Mouse (Mus musculus) forebrain, embryonic 15.5 days (tissue): ENCODE measurements around the gene Irf6. TPM values are rescaled to one million over a fixed set of nuclear protein-coding genes. Genes with fewer than 3 reads are reported as not detected.

Experiments used
- ATAC-seq: fragments of 200-750 bp; cut with Nextera tagmentation; replicated peaks from 2 replicates; pipeline ENCODE4 v1.8.0; 2017; ENCODE audit warnings: mild to moderate bottlenecking, moderate TSS enrichment, moderate library complexity
- H3K27ac ChIP-seq: fragments of 300-500 bp; sonication (generic); replicated peaks from 2 replicates; pipeline ENCODE4 v1.5.1; 2015; ENCODE audit warnings: mild to moderate bottlenecking, inconsistent platforms
- H3K27me3 ChIP-seq: fragments of 300-500 bp; sonication (generic); 2 replicates; pipeline ENCODE4 v1.6.1; 2015; ENCODE audit warnings: inconsistent platforms
- H3K36me3 ChIP-seq: fragments of 300-500 bp; sonication (generic); 2 replicates; pipeline ENCODE4 v1.6.1; 2015; ENCODE audit warnings: mild to moderate bottlenecking, inconsistent platforms
- H3K4me1 ChIP-seq: fragments of 300-500 bp; sonication (generic); 2 replicates; pipeline ENCODE4 v1.6.1; 2015; ENCODE audit warnings: inconsistent platforms
- H3K4me2 ChIP-seq: fragments of 300-500 bp; sonication (generic); replicated peaks from 2 replicates; pipeline ENCODE4 v1.6.1; 2015; ENCODE audit warnings: mild to moderate bottlenecking, inconsistent platforms
- H3K4me3 ChIP-seq: fragments of 300-500 bp; sonication (generic); 2 replicates; pipeline ENCODE4 v1.5.1; 2015; ENCODE audit warnings: mild to moderate bottlenecking, inconsistent platforms
- H3K9ac ChIP-seq: fragments of 300-500 bp; sonication (generic); replicated peaks from 2 replicates; pipeline ENCODE4 v1.6.1; 2015; ENCODE audit warnings: mild to moderate bottlenecking, inconsistent platforms
- H3K9me3 ChIP-seq: fragments of 300-500 bp; sonication (generic); 2 replicates; pipeline ENCODE4 v1.6.1; 2016; ENCODE audit warnings: inconsistent platforms
- WGBS: fragments of 180-500 bp; shearing (Covaris S2); methylation state at CpG from one replicate; pipeline ENCODE4 v1.1.7; 2015; ENCODE audit warnings: mixed read lengths; 5-methylcytosine and 5-hydroxymethylcytosine counted together
- polyA plus RNA-seq: library from polyadenylated mRNA; unstranded; fragments of >200 nt; fragmentation: Nextera tagmentation; extraction: Ambion mirVana; gene quantifications from 2 replicates; pipeline ENCODE4 v1.2.1, GENCODE M21; 2015

Irf6 gene
- polyA plus RNA-seq, 1 experiment from 2014 or later: 0.52 TPM

DNA sequence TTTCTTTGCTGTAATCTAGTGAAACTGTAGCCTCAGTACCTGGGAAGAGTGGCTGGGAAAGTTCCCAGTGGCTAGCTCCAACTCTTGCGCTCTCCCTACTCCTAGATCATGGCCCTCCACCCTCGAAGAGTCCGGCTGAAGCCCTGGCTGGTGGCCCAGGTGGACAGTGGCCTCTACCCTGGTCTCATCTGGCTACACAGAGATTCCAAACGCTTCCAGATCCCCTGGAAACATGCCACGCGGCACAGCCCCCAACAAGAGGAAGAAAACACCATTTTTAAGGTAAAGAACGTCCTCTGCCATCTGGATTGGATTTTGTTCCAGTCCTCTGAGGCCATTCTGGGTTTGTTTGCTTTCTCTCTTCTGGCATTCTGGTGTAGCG, 4.2 kb downstream of the Irf6 start:
- Histone ChIP-seq H3K36me3 (no peaks in the 10 kb centered on the region), H3K4me3 (no peak overlapping the region), H3K9me3 (no peaks in the 10 kb centered on the region), H3K4me1 (peaks cover 11% of the 10 kb centered on the region; the same call in 1 of the 2 replicates), H3K27ac (no peak overlapping the region), H3K4me2 (no peak overlapping the region), H3K9ac (no peak overlapping the region), H3K27me3 (peaks cover 23% of the 10 kb centered on the region)
- ATAC-seq: no peak
- WGBS: 78% methylated on average over 8 of the region's 8 CpGs

GRCm38 (mm10) chr1:193159163-193159562, 6.3 kb downstream of the Irf6 start:
- WGBS: 79% methylated on average over 3 of the region's 3 CpGs
- H3K36me3 ChIP-seq: no peaks in the 10 kb centered on the region
- no peak overlapping the region for H3K27ac ChIP-seq
- H3K9ac ChIP-seq: no peak overlapping the region
- H3K27me3 ChIP-seq: peaks cover 8% of the 10 kb centered on the region
- no peak overlapping the region for H3K4me3 ChIP-seq
- H3K4me2 ChIP-seq: no peak overlapping the region
- H3K9me3 ChIP-seq: no peaks in the 10 kb centered on the region
- peaks cover 4% of the 10 kb centered on the region; the same call in 1 of the 2 replicates for H3K4me1 ChIP-seq
- ATAC-seq: no peak

DNA sequence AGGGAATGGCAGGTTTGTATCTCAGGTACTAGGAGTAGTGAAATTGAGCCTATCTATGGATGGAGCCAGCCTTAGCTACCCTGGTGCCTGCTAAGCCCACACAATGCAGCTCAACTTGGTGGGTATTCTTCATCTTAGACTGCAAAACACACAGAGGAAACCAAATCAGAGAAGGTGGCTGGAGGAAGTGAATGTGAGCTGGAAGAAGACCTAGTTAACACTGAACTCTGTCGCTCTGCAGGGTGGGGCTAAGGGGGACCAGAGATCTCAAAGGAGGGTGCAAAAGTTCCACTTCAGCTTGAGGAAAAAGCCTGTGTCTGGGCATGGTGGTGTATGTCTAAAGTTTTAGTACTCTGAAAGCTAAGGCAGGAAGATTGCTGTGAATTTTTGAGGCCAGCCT, 6.7 kb downstream of the Irf6 start:
- Histone ChIP-seq H3K4me1 (peaks cover 4% of the 10 kb centered on the region; the same call in 1 of the 2 replicates), H3K36me3 (no peaks in the 10 kb centered on the region), H3K4me2 (no peak overlapping the region), H3K27ac (no peak overlapping the region), H3K9ac (no peak overlapping the region), H3K27me3 (peaks cover 3% of the 10 kb centered on the region; the same call in 1 of the 2 replicates), H3K4me3 (no peak overlapping the region), H3K9me3 (no peaks in the 10 kb centered on the region)
- WGBS: 57% methylated on average over 1 of the region's 1 CpGs
- no peak for ATAC-seq

DNA sequence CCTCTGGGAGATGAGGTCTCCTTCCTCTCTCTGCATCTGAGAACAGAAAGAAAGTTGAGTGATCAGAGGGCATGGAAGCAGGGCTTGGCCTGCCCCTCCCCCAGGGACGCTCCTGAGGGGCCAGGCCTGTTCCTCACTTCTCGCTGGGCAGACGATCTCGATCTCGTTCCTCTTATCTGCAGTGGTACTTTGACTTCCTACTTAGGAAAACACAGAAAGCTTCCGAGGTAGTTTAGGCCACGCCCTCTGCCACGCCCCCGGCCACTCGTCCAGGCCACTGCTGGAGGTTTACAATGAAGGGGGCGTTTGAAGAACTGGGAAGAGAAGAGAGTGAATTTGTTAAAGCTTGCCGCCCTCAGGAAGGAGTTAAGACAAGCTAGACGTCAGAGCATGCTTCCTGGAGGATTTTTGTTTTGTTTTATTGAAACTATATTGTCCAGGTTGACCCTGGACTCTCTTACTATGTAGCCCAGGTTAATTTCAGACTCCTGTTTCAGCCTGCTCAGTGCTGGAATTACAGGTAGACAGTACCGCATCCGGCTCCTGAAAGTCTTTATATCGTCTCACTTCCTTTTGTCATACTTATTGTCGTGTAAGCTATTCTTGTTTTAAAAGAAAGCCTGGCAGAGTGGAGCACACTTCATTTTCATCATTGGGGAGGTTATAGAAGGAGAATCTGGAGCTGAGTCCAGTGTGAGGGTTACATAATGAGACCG, 7.6 kb downstream of the Irf6 start:
- H3K4me2 ChIP-seq: peak overlapping the region; percentile 31
- ATAC-seq: no peak
- H3K9me3 ChIP-seq: no peaks in the 10 kb centered on the region
- no peak overlapping the region for H3K27ac ChIP-seq
- peaks cover 4% of the 10 kb centered on the region; the same call in 1 of the 2 replicates for H3K4me1 ChIP-seq
- H3K27me3 ChIP-seq: no peaks in the 10 kb centered on the region
- no peaks in the 10 kb centered on the region for H3K36me3 ChIP-seq
- 13% methylated on average over 18 of the region's 18 CpGs for WGBS
- no peak overlapping the region for H3K4me3 ChIP-seq
- H3K9ac ChIP-seq: no peak overlapping the region

GRCm38 (mm10) chr1:193167746-193168145, 14.8 kb downstream of the Irf6 start, which contains the start of gene A130010J15Rik:
Gene A130010J15Rik, plus strand, starts transcription at chr1:193168046.
- no peak for ATAC-seq
- WGBS: 91% methylated on average over 3 of the region's 3 CpGs

GRCm38 (mm10) chr1:193169228-193169627, 16.3 kb downstream of the Irf6 start:
- Histone ChIP-seq H3K4me1 (peaks cover 23% of the 10 kb centered on the region), H3K4me3 (no peak overlapping the region), H3K27ac (no peak overlapping the region), H3K4me2 (no peak overlapping the region), H3K9ac (no peak overlapping the region), H3K9me3 (no peaks in the 10 kb centered on the region), H3K27me3 (no peaks in the 10 kb centered on the region), H3K36me3 (no peaks in the 10 kb centered on the region)
- ATAC-seq: no peak
- 93% methylated on average over 7 of the region's 7 CpGs for WGBS

More at GRCm38 (mm10) chr1:193167746-193168145, 14.8 kb downstream of the Irf6 start, which contains the start of gene A130010J15Rik:
- Histone ChIP-seq H3K4me1 (peaks cover 17% of the 10 kb centered on the region), H3K27ac (no peak within 1 kb of the TSS), H3K4me3 (no peak within 1 kb of the TSS), H3K27me3 (no peaks in the 10 kb centered on the region), H3K36me3 (no peaks in the 10 kb centered on the region), H3K9ac (no peak within 1 kb of the TSS), H3K9me3 (no peaks in the 10 kb centered on the region), H3K4me2 (no peak within 1 kb of the TSS)

GRCm38 (mm10) chr1:193169856-193170255, 16.9 kb downstream of the Irf6 start:
- no peaks in the 10 kb centered on the region for H3K9me3 ChIP-seq
- 58% methylated on average over 2 of the region's 2 CpGs for WGBS
- no peaks in the 10 kb centered on the region for H3K36me3 ChIP-seq
- H3K27ac ChIP-seq: no peak overlapping the region
- no peak for ATAC-seq
- peaks cover 28% of the 10 kb centered on the region for H3K4me1 ChIP-seq
- H3K4me3 ChIP-seq: no peak overlapping the region
- no peak overlapping the region for H3K9ac ChIP-seq
- H3K27me3 ChIP-seq: no peaks in the 10 kb centered on the region
- H3K4me2 ChIP-seq: no peak overlapping the region

DNA sequence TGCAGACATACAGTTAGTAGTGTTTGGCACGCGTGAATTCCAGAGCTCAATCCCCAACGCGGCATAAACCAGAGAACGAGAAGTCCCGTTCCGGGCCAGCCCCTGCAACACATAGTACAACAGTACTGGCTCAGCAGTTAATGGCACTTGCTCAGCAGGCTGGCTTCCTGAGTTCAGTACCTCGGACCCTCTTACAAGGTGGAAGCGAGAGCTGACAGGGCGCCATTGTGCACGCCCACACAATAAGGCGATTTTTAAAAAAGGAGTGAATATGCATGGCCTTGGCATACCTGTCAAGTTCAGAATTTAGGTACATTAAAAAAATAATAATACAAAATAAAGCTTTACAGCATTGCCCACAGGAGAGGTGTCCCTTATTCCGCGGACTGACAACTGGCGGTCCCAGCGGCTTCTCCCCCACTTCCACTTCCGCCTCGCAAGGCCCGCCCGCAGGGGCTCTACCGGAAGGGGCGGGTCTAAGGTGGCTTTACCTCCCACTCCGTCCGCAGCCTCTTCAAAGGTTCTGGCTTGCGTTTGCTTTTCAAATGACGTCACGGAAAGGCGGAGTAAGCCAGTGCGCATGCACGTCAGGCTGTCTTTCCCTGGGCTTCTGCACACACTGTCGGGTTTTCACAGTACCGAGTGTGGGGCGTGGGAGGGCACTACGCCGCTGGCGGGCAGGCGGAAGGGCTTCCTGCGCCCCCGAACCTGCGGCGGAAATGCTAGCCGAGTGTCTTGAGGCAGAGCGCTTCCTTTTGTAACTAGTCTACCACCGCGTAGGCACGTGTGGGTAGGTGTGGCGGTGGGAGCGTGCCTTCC, 20.3 kb downstream of the Irf6 start:
- H3K9ac ChIP-seq: peak overlapping the region; percentile 77
- peaks cover 37% of the 10 kb centered on the region for H3K4me1 ChIP-seq
- no peaks in the 10 kb centered on the region for H3K36me3 ChIP-seq
- H3K27me3 ChIP-seq: no peaks in the 10 kb centered on the region
- H3K4me2 ChIP-seq: peak overlapping the region; percentile 94
- under 1% methylated on average over 48 of the region's 48 CpGs for WGBS
- ATAC-seq: peak; percentile 99
- H3K27ac ChIP-seq: peak overlapping the region; percentile 83
- no peaks in the 10 kb centered on the region for H3K9me3 ChIP-seq
- H3K4me3 ChIP-seq: peak overlapping the region; percentile 60

- ATAC-seq: no peak
- Histone ChIP-seq H3K4me1 (peaks cover 37% of the 10 kb centered on the region), H3K27ac (peak overlapping the region; percentile 83), H3K9me3 (no peaks in the 10 kb centered on the region), H3K4me3 (peak overlapping the region; percentile 60), H3K9ac (peak overlapping the region; percentile 77), H3K27me3 (no peaks in the 10 kb centered on the region), H3K36me3 (no peaks in the 10 kb centered on the region), H3K4me2 (peak overlapping the region; percentile 94)
- 22% methylated on average over 9 of the region's 9 CpGs for WGBS
Observed at GRCm38 (mm10) chr1:193173810-193174129, 20.9 kb downstream of the Irf6 start.

DNA sequence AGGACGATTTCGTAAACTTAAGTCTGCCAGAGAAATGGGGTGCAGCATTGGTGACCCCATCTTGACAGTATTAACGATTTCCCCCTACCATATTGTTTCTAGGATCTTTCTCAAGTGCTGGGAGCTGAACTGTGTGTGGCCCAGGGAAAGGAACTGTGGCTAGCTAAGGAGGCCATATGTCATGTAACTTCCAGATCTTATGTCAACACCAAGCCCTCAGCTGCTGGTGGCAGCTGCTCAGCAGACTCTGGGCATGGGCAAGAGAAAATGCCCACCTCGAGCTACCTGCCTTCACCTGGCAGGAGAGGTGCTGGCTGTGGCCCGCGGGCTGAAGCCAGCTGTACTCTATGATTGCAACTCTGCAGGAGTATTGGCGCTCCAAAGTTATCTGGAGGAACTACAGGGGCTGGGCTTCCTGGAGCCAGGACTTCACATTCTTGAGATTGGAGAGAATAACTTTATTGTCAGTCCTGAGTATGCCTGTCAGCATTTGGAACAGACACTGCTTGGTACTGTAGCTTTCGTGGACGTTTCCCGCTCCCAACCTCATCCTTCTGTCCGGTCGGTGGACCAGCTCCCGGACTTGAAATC, 21.3 kb downstream of the Irf6 start:
- peak overlapping the region; percentile 77; the same call in 1 of the 2 replicates for H3K9ac ChIP-seq
- 92% methylated on average over 13 of the region's 13 CpGs for WGBS

GRCm38 (mm10) chr1:193181104-193181503, 28.2 kb downstream of the Irf6 start:
- Histone ChIP-seq H3K4me1 (no peaks in the 10 kb centered on the region), H3K9ac (no peak overlapping the region), H3K4me2 (no peak overlapping the region), H3K4me3 (no peak overlapping the region), H3K9me3 (no peaks in the 10 kb centered on the region), H3K36me3 (no peaks in the 10 kb centered on the region), H3K27me3 (no peaks in the 10 kb centered on the region), H3K27ac (no peak overlapping the region)
- 90% methylated on average over 3 of the region's 3 CpGs for WGBS
- ATAC-seq: no peak

More for the DNA sequence above, 21.3 kb downstream of the Irf6 start:
- no peaks in the 10 kb centered on the region for H3K36me3 ChIP-seq
- H3K9me3 ChIP-seq: no peaks in the 10 kb centered on the region
- H3K27me3 ChIP-seq: no peaks in the 10 kb centered on the region
- H3K27ac ChIP-seq: no peak overlapping the region
- peak overlapping the region; percentile 60 for H3K4me3 ChIP-seq
- peaks cover 37% of the 10 kb centered on the region for H3K4me1 ChIP-seq
- H3K4me2 ChIP-seq: peak overlapping the region; percentile 94
- ATAC-seq: no peak

GRCm38 (mm10) chr1:193188257-193188656, 35.3 kb downstream of the Irf6 start:
- peaks cover 18% of the 10 kb centered on the region for H3K4me1 ChIP-seq
- no peak for ATAC-seq
- H3K27ac ChIP-seq: peak overlapping the region; percentile 58; the same call in 1 of the 2 replicates
- H3K4me2 ChIP-seq: no peak overlapping the region
- H3K27me3 ChIP-seq: no peaks in the 10 kb centered on the region
- 87% methylated on average over 6 of the region's 6 CpGs for WGBS
- H3K4me3 ChIP-seq: no peak overlapping the region
- H3K9me3 ChIP-seq: no peaks in the 10 kb centered on the region
- no peak overlapping the region for H3K9ac ChIP-seq
- no peaks in the 10 kb centered on the region for H3K36me3 ChIP-seq
